Mouse (Mus musculus): ENCODE results near the gene Prrc2c. TPM values are rescaled to one million over a fixed set of nuclear protein-coding genes. Genes with fewer than 3 reads are reported as not detected.

The Prrc2c gene
- total RNA-seq, 1 experiment: 164 TPM

- no peak overlapping the region for H3K9ac ChIP-seq (ENCODE audit: insufficient read depth, low read depth, low read length, poor library complexity, severe bottlenecking)
- no peak for TF ChIP-seq MAFK (IDR thresholded peaks at IDR 0.05; ENCODE audit: insufficient read depth, low read depth, low read length)
- TF ChIP-seq CHD2 (IDR thresholded peaks at IDR 0.05; ENCODE audit: low read depth, low read length): no peak
- TF ChIP-seq ZC3H11A (IDR thresholded peaks at IDR 0.05; ENCODE audit: borderline replicate concordance, low read depth, low read length): no peak
- no peak for TF ChIP-seq ZNF384 (IDR thresholded peaks at IDR 0.05; ENCODE audit: low read depth, low read length)
- TF ChIP-seq HCFC1 (IDR thresholded peaks at IDR 0.05; ENCODE audit: borderline replicate concordance, insufficient read depth, low read length): no peak
- H3K9me3 ChIP-seq (ENCODE audit: control insufficient read depth, insufficient read depth, low read depth, low read length): no peaks in the 10 kb centered on the region
- no peaks in the 10 kb centered on the region; a peak in 1 of 4 replicates for H3K4me1 ChIP-seq (ENCODE audit: control insufficient read depth in 2 of 2, insufficient read depth in 2 of 2, low read length in 2 of 2, poor library complexity in 1 of 2)
- no peak overlapping the region for H3K4me3 ChIP-seq (ENCODE audit: insufficient read depth in 1 of 2, low read depth in 1 of 2, low read length in 2 of 2, poor library complexity in 1 of 2, severe bottlenecking in 1 of 2)
- no peak overlapping the region for H3K27ac ChIP-seq (ENCODE audit: insufficient read depth, low read depth, low read length, poor library complexity, severe bottlenecking)
- no peak for DNase-seq (ENCODE audit: low read depth, low spot score)
- in situ Hi-C loops (cut with MboI; ENCODE audit: low sequenced_read_pairs in 2 of 2, unreplicated experiment in 2 of 2): no loop called here
- no peaks in the 10 kb centered on the region for H3K36me3 ChIP-seq (ENCODE audit: control insufficient read depth, insufficient read depth, low read length, poor library complexity, severe bottlenecking)
Observed at GRCm38 (mm10) chr1:162643752-162644151, 96.6 kb downstream of the Prrc2c start.

- in situ Hi-C loops (cut with MboI; ENCODE audit: low sequenced_read_pairs in 2 of 2, unreplicated experiment in 2 of 2): no loop called here
- Histone ChIP-seq H3K4me1 (ENCODE audit: control insufficient read depth in 2 of 2, insufficient read depth in 2 of 2, low read length in 2 of 2, poor library complexity in 1 of 2) (no peaks in the 10 kb centered on the region; a peak in 1 of 4 replicates), H3K9ac (ENCODE audit: insufficient read depth, low read depth, low read length, poor library complexity, severe bottlenecking) (no peak overlapping the region), H3K4me3 (ENCODE audit: insufficient read depth in 1 of 2, low read depth in 1 of 2, low read length in 2 of 2, poor library complexity in 1 of 2, severe bottlenecking in 1 of 2) (no peak overlapping the region), H3K36me3 (ENCODE audit: control insufficient read depth, insufficient read depth, low read length, poor library complexity, severe bottlenecking) (no peaks in the 10 kb centered on the region), H3K27ac (ENCODE audit: insufficient read depth, low read depth, low read length, poor library complexity, severe bottlenecking) (no peak overlapping the region), H3K9me3 (ENCODE audit: control insufficient read depth, insufficient read depth, low read depth, low read length) (no peaks in the 10 kb centered on the region)
- DNase-seq (ENCODE audit: low read depth, low spot score): no peak
- no peak for TF ChIP-seq MAFK (IDR thresholded peaks at IDR 0.05; ENCODE audit: insufficient read depth, low read depth, low read length)
- TF ChIP-seq ZC3H11A (IDR thresholded peaks at IDR 0.05; ENCODE audit: borderline replicate concordance, low read depth, low read length): no peak
- TF ChIP-seq HCFC1 (IDR thresholded peaks at IDR 0.05; ENCODE audit: borderline replicate concordance, insufficient read depth, low read length): no peak
- TF ChIP-seq CHD2 (IDR thresholded peaks at IDR 0.05; ENCODE audit: low read depth, low read length): no peak
- no peak for TF ChIP-seq ZNF384 (IDR thresholded peaks at IDR 0.05; ENCODE audit: low read depth, low read length)
Observed at GRCm38 (mm10) chr1:162642591-162642990, 97.8 kb downstream of the Prrc2c start.

- in situ Hi-C loops (cut with MboI; ENCODE audit: low sequenced_read_pairs in 2 of 2, unreplicated experiment in 2 of 2): no loop called here
- H3K9me3 ChIP-seq (ENCODE audit: control insufficient read depth, insufficient read depth, low read depth, low read length): no peaks in the 10 kb centered on the region
- no peak for DNase-seq (ENCODE audit: low read depth, low spot score)
- H3K36me3 ChIP-seq (ENCODE audit: control insufficient read depth, insufficient read depth, low read length, poor library complexity, severe bottlenecking): no peaks in the 10 kb centered on the region
- H3K4me1 ChIP-seq (ENCODE audit: control insufficient read depth in 2 of 2, insufficient read depth in 2 of 2, low read length in 2 of 2, poor library complexity in 1 of 2): no peaks in the 10 kb centered on the region; a peak in 1 of 4 replicates
- no peak overlapping the region for H3K9ac ChIP-seq (ENCODE audit: insufficient read depth, low read depth, low read length, poor library complexity, severe bottlenecking)
- TF ChIP-seq MAFK (IDR thresholded peaks at IDR 0.05; ENCODE audit: insufficient read depth, low read depth, low read length) (no peak), ZNF384 (IDR thresholded peaks at IDR 0.05; ENCODE audit: low read depth, low read length) (no peak), HCFC1 (IDR thresholded peaks at IDR 0.05; ENCODE audit: borderline replicate concordance, insufficient read depth, low read length) (no peak), ZC3H11A (IDR thresholded peaks at IDR 0.05; ENCODE audit: borderline replicate concordance, low read depth, low read length) (no peak), CHD2 (IDR thresholded peaks at IDR 0.05; ENCODE audit: low read depth, low read length) (no peak)
- H3K27ac ChIP-seq (ENCODE audit: insufficient read depth, low read depth, low read length, poor library complexity, severe bottlenecking): no peak overlapping the region
- no peak overlapping the region for H3K4me3 ChIP-seq (ENCODE audit: insufficient read depth in 1 of 2, low read depth in 1 of 2, low read length in 2 of 2, poor library complexity in 1 of 2, severe bottlenecking in 1 of 2)
Observed at GRCm38 (mm10) chr1:162639861-162640260, 100.5 kb downstream of the Prrc2c start.

- no peak within 1 kb of the TSS for H3K27ac ChIP-seq (ENCODE audit: insufficient read depth, low read depth, low read length, poor library complexity, severe bottlenecking)
- TF ChIP-seq CHD2 (IDR thresholded peaks at IDR 0.05; ENCODE audit: low read depth, low read length) (no peak), ZC3H11A (IDR thresholded peaks at IDR 0.05; ENCODE audit: borderline replicate concordance, low read depth, low read length) (no peak), HCFC1 (IDR thresholded peaks at IDR 0.05; ENCODE audit: borderline replicate concordance, insufficient read depth, low read length) (no peak), ZNF384 (IDR thresholded peaks at IDR 0.05; ENCODE audit: low read depth, low read length) (no peak), MAFK (IDR thresholded peaks at IDR 0.05; ENCODE audit: insufficient read depth, low read depth, low read length) (no peak)
- in situ Hi-C loops (cut with MboI; ENCODE audit: low sequenced_read_pairs in 2 of 2, unreplicated experiment in 2 of 2): no loop called here
- no peak within 1 kb of the TSS for H3K4me3 ChIP-seq (ENCODE audit: insufficient read depth in 1 of 2, low read depth in 1 of 2, low read length in 2 of 2, poor library complexity in 1 of 2, severe bottlenecking in 1 of 2)
- no peaks in the 10 kb centered on the region for H3K36me3 ChIP-seq (ENCODE audit: control insufficient read depth, insufficient read depth, low read length, poor library complexity, severe bottlenecking)
- H3K9ac ChIP-seq (ENCODE audit: insufficient read depth, low read depth, low read length, poor library complexity, severe bottlenecking): no peak within 1 kb of the TSS
- no peaks in the 10 kb centered on the region; a peak in 1 of 4 replicates for H3K4me1 ChIP-seq (ENCODE audit: control insufficient read depth in 2 of 2, insufficient read depth in 2 of 2, low read length in 2 of 2, poor library complexity in 1 of 2)
- no peaks in the 10 kb centered on the region for H3K9me3 ChIP-seq (ENCODE audit: control insufficient read depth, insufficient read depth, low read depth, low read length)
- DNase-seq (ENCODE audit: low read depth, low spot score): no peak
Observed at GRCm38 (mm10) chr1:162639051-162639750, 101.2 kb downstream of the Prrc2c start, which contains the start of gene Myoc. Gene Myoc, plus strand, starts transcription at chr1:162639155.
